Mouse (Mus musculus) midbrain, embryonic 13.5 days (tissue): ENCODE measurements at regions not wholly inside any gene's neighbourhood (a gene's known extent, or its start where the extent isn't known, plus 50 kb on each side); places are given as distances from the start of the nearest gene placed in this dataset.

ENCODE experiments used
- ATAC-seq: fragments of 200-750 bp; cut with Nextera tagmentation; 2 replicates; pipeline ENCODE4 v1.8.0; 2017; ENCODE audit warnings: mild to moderate bottlenecking, moderate TSS enrichment, moderate library complexity
- H3K27ac ChIP-seq: fragments of 300-500 bp; sonication (generic); 2 replicates; pipeline ENCODE4 v1.5.1; 2015; ENCODE audit warnings: inconsistent platforms, mild to moderate bottlenecking, moderate library complexity
- H3K27me3 ChIP-seq: fragments of 300-500 bp; sonication (generic); 2 replicates; pipeline ENCODE4 v1.6.1; 2015; ENCODE audit warnings: mild to moderate bottlenecking, inconsistent platforms
- H3K36me3 ChIP-seq: fragments of 300-500 bp; sonication (generic); 2 replicates; pipeline ENCODE4 v1.6.1; 2015; ENCODE audit warnings: mild to moderate bottlenecking, inconsistent platforms
- H3K4me1 ChIP-seq: fragments of 300-500 bp; sonication (generic); replicated peaks from 2 replicates; pipeline ENCODE4 v1.6.1; 2015; ENCODE audit warnings: inconsistent platforms
- H3K4me2 ChIP-seq: fragments of 300-500 bp; sonication (generic); replicated peaks from 2 replicates; pipeline ENCODE4 v1.6.1; 2015; ENCODE audit warnings: moderate library complexity, mild to moderate bottlenecking, inconsistent platforms
- H3K4me3 ChIP-seq: fragments of 300-500 bp; sonication (generic); replicated peaks from 2 replicates; pipeline ENCODE4 v1.5.1; 2015; ENCODE audit warnings: mild to moderate bottlenecking, inconsistent platforms
- H3K9ac ChIP-seq: fragments of 300-500 bp; sonication (generic); replicated peaks from 2 replicates; pipeline ENCODE4 v1.6.1; 2015; ENCODE audit warnings: mild to moderate bottlenecking, inconsistent platforms
- H3K9me3 ChIP-seq: fragments of 300-500 bp; sonication (generic); 2 replicates; pipeline ENCODE4 v1.6.1; 2016; ENCODE audit warnings: mild to moderate bottlenecking, inconsistent platforms
- WGBS: fragments of 180-500 bp; shearing (Covaris S2); methylation state at CpG from one replicate; pipeline ENCODE4 v1.1.7; 2015; 5-methylcytosine and 5-hydroxymethylcytosine counted together

GRCm38 (mm10) chr6:138800836-138801740 is 142.7 kb upstream of the Igbp1b start:
- 63% methylated on average over 8 of the region's 8 CpGs for WGBS
- Histone ChIP-seq H3K4me2 (no peak overlapping the region), H3K4me3 (no peak overlapping the region), H3K27ac (no peak overlapping the region), H3K27me3 (no peaks in the 10 kb centered on the region), H3K4me1 (no peaks in the 10 kb centered on the region), H3K9me3 (no peaks in the 10 kb centered on the region), H3K36me3 (no peaks in the 10 kb centered on the region), H3K9ac (no peak overlapping the region)
- no peak for ATAC-seq

- H3K36me3 ChIP-seq: no peaks in the 10 kb centered on the region
- no peak overlapping the region for H3K9ac ChIP-seq
- no peak overlapping the region for H3K4me2 ChIP-seq
- H3K9me3 ChIP-seq: no peaks in the 10 kb centered on the region
- no peak overlapping the region for H3K4me3 ChIP-seq
- no peaks in the 10 kb centered on the region for H3K27me3 ChIP-seq
- H3K27ac ChIP-seq: no peak overlapping the region
- no peak for ATAC-seq
- no peaks in the 10 kb centered on the region for H3K4me1 ChIP-seq
- WGBS: 87% methylated on average over 2 of the region's 2 CpGs
Measured at GRCm38 (mm10) chr6:138794706-138795105, 136.4 kb upstream of the Igbp1b start.

- Histone ChIP-seq H3K9ac (no peak overlapping the region), H3K4me2 (no peak overlapping the region), H3K27ac (no peak overlapping the region), H3K9me3 (no peaks in the 10 kb centered on the region), H3K4me3 (no peak overlapping the region), H3K36me3 (no peaks in the 10 kb centered on the region), H3K27me3 (no peaks in the 10 kb centered on the region), H3K4me1 (no peaks in the 10 kb centered on the region)
- ATAC-seq: no peak
- WGBS: 71% methylated on average over 3 of the region's 3 CpGs
Measured at GRCm38 (mm10) chr6:138792802-138793201, 134.5 kb upstream of the Igbp1b start.

GRCm38 (mm10) chr6:138782907-138783306 is 124.6 kb upstream of the Igbp1b start:
- 0 out of 2 replicates have a peak, but pooled peaks have one; percentile 50 for ATAC-seq
- H3K27ac ChIP-seq: no peak overlapping the region
- H3K9me3 ChIP-seq: no peaks in the 10 kb centered on the region
- no peaks in the 10 kb centered on the region for H3K27me3 ChIP-seq
- H3K4me2 ChIP-seq: no peak overlapping the region
- whole genome bisulfite sequencing: 38% methylated on average over 4 of the region's 4 CpGs
- no peaks in the 10 kb centered on the region for H3K36me3 ChIP-seq
- no peak overlapping the region for H3K9ac ChIP-seq
- no peak overlapping the region for H3K4me3 ChIP-seq
- no peaks in the 10 kb centered on the region for H3K4me1 ChIP-seq

- Histone ChIP-seq H3K9me3 (no peaks in the 10 kb centered on the region), H3K27me3 (no peaks in the 10 kb centered on the region), H3K4me3 (no peak overlapping the region), H3K9ac (no peak overlapping the region), H3K36me3 (no peaks in the 10 kb centered on the region), H3K4me2 (no peak overlapping the region), H3K27ac (no peak overlapping the region), H3K4me1 (no peaks in the 10 kb centered on the region)
- WGBS: 72% methylated on average over 4 of the region's 4 CpGs
- ATAC-seq: no peak
Measured at GRCm38 (mm10) chr6:138782470-138782869, 124.1 kb upstream of the Igbp1b start.

- no peak overlapping the region for H3K9ac ChIP-seq
- H3K9me3 ChIP-seq: no peaks in the 10 kb centered on the region
- no peak overlapping the region for H3K4me2 ChIP-seq
- WGBS: 69% methylated on average over 3 of the region's 3 CpGs
- H3K27ac ChIP-seq: no peak overlapping the region
- H3K4me1 ChIP-seq: no peaks in the 10 kb centered on the region
- ATAC-seq: no peak
- H3K27me3 ChIP-seq: no peaks in the 10 kb centered on the region
- H3K4me3 ChIP-seq: no peak overlapping the region
- no peaks in the 10 kb centered on the region for H3K36me3 ChIP-seq
Measured at GRCm38 (mm10) chr6:138761991-138762390, 103.6 kb upstream of the Igbp1b start.

- WGBS: 56% methylated on average over 5 of the region's 5 CpGs
- H3K27ac ChIP-seq: no peak overlapping the region
- no peaks in the 10 kb centered on the region for H3K4me1 ChIP-seq
- no peak overlapping the region for H3K4me2 ChIP-seq
- no peak for ATAC-seq
- no peaks in the 10 kb centered on the region for H3K9me3 ChIP-seq
- H3K4me3 ChIP-seq: no peak overlapping the region
- no peaks in the 10 kb centered on the region for H3K27me3 ChIP-seq
- H3K36me3 ChIP-seq: no peaks in the 10 kb centered on the region
- no peak overlapping the region for H3K9ac ChIP-seq
Measured at GRCm38 (mm10) chr6:138754955-138755303, 96.6 kb upstream of the Igbp1b start.

- H3K27ac ChIP-seq: no peak overlapping the region
- H3K4me2 ChIP-seq: no peak overlapping the region
- 49% methylated on average over 2 of the region's 2 CpGs for whole genome bisulfite sequencing
- ATAC-seq: no peak
- no peaks in the 10 kb centered on the region for H3K9me3 ChIP-seq
- H3K9ac ChIP-seq: no peak overlapping the region
- no peaks in the 10 kb centered on the region for H3K36me3 ChIP-seq
- H3K27me3 ChIP-seq: no peaks in the 10 kb centered on the region
- no peak overlapping the region for H3K4me3 ChIP-seq
- no peaks in the 10 kb centered on the region for H3K4me1 ChIP-seq
Measured at GRCm38 (mm10) chr6:138754302-138754954, 96.1 kb upstream of the Igbp1b start.

GRCm38 (mm10) chr6:138717698-138718097 is 59.4 kb upstream of the Igbp1b start:
- ATAC-seq: no peak
- no peaks in the 10 kb centered on the region for H3K36me3 ChIP-seq
- H3K27ac ChIP-seq: no peak overlapping the region
- no peak overlapping the region for H3K4me3 ChIP-seq
- no peak overlapping the region for H3K4me2 ChIP-seq
- H3K27me3 ChIP-seq: no peaks in the 10 kb centered on the region
- H3K4me1 ChIP-seq: no peaks in the 10 kb centered on the region
- H3K9ac ChIP-seq: no peak overlapping the region
- H3K9me3 ChIP-seq: no peaks in the 10 kb centered on the region
